34 mouse cellular contexts compared by ENCODE assay signal in genomic region chr2:105037956-105038569, GRCm38 (mm10). TPM values are rescaled to one million over a fixed set of nuclear protein-coding genes. Genes with fewer than 3 reads are reported as not detected.
DNase-seq lines count a peak whose midpoint lies in the region; ATAC-seq and TF ChIP-seq lines count a peak whose summit lies in the region.
"Had no signal": no experiment of that assay in that cellular context is flagged by ENCODE, and none has a peak within 500 bp of the region (broad histone marks: within the 10 kb centered on the region; RNA-seq: fewer than 3 reads in every experiment).

No protein-coding gene starts in this region.

- WGBS in intestine, embryonic 15.5 days, result 73% methylated on average over 7 of the region's 7 CpGs

- H3K27me3 ChIP-seq in intestine, embryonic 15.5 days (replicated peaks), result no peaks in the 10 kb centered on the region
- H3K27me3 ChIP-seq: embryonic facial prominence, embryonic 15.5 days; hindbrain, embryonic 15.5 days had no signal

- H3K4me3 ChIP-seq in gastrocnemius, adult 2 months, result no peak overlapping the region
- no peak overlapping the region for H3K4me3 ChIP-seq in intestine, embryonic 15.5 days (replicated peaks)
- H3K4me3 ChIP-seq: embryonic facial prominence, embryonic 15.5 days; hindbrain, embryonic 15.5 days had no signal

- no peak for TF ChIP-seq CTCF in gastrocnemius, adult 2 months (IDR thresholded peaks at IDR 0.05)

- H3K4me1 ChIP-seq in intestine, embryonic 15.5 days (replicated peaks), result no peaks in the 10 kb centered on the region
- H3K4me1 ChIP-seq: embryonic facial prominence, embryonic 15.5 days; hindbrain, embryonic 15.5 days had no signal

- ATAC-seq in granulocyte monocyte progenitor cell, adult 5-6 weeks (replicated peaks; ENCODE audit: poor library complexity, severe bottlenecking), result no peak
- no peak for ATAC-seq in intestine, embryonic 15.5 days
- ATAC-seq: forebrain, embryonic 14.5 days; lung, postnatal 0 days had no signal

- DNase-seq in ES-CJ7 (ENCODE audit: low read depth, low spot score), result peak; percentile 40
- peak; percentile 11 for DNase-seq in T-cell, adult 2 months (ENCODE audit: low spot score)
- DNase-seq in thymus, postnatal 0 days (ENCODE audit: low spot score), result peak; percentile 61
- DNase-seq in gastrocnemius, adult 2 months, result no peak
- DNase-seq in lung, postnatal 36 days, result no peak
- DNase-seq: adrenal gland, postnatal 25 days; cerebellum, adult 9-10 months; gastrocnemius, postnatal 25 days; kidney, adult 9 months; kidney, postnatal 25 days; layer of hippocampus, postnatal 36 days; right cerebral cortex, postnatal 14 days; spleen, adult 18-20 months had no signal

- no peak overlapping the region for H3K27ac ChIP-seq in gastrocnemius, adult 2 months
- no peak overlapping the region for H3K27ac ChIP-seq in intestine, embryonic 15.5 days
- H3K27ac ChIP-seq: embryonic facial prominence, embryonic 15.5 days; hindbrain, embryonic 15.5 days had no signal

- intact Hi-C loops in gastrocnemius, adult 2 months (cut with DNase I), result no loop called here

- H3K36me3 ChIP-seq in intestine, embryonic 15.5 days, result no peaks in the 10 kb centered on the region
- H3K36me3 ChIP-seq: embryonic facial prominence, embryonic 15.5 days; hindbrain, embryonic 15.5 days had no signal

- H3K9ac ChIP-seq in intestine, embryonic 15.5 days, result no peak overlapping the region
- H3K9ac ChIP-seq: embryonic facial prominence, embryonic 15.5 days; hindbrain, embryonic 15.5 days had no signal

- no peaks in the 10 kb centered on the region for H3K9me3 ChIP-seq in intestine, embryonic 15.5 days
- H3K9me3 ChIP-seq: embryonic facial prominence, embryonic 15.5 days; hindbrain, embryonic 15.5 days had no signal

- H3K4me2 ChIP-seq in intestine, embryonic 15.5 days (replicated peaks), result no peak overlapping the region
- H3K4me2 ChIP-seq: embryonic facial prominence, embryonic 15.5 days; hindbrain, embryonic 15.5 days; midbrain, embryonic 11.5 days had no signal

RNA-seq across cellular contexts. Expression of gene Eif3m, which starts 21.2 kb away (rescaled TPM):
- 403 and 418 TPM in 2 replicates for polyA plus RNA-seq in thymus, postnatal 0 days (2015; fragmentation: Nextera tagmentation; extraction: Ambion mirVana)
- total RNA-seq in gastrocnemius, adult 2 months (2021), result 10 to 100 TPM; 90.6 to 91.6 TPM
- 256 and 295 TPM in 2 replicates for total RNA-seq in granulocyte monocyte progenitor cell, adult 5-6 weeks (2014; fragmentation: Nextera tagmentation)
- total RNA-seq in granulocyte monocyte progenitor cell, adult 5-6 weeks (2017), result 256 and 317 TPM in 2 replicates
- polyA plus RNA-seq in intestine, embryonic 15.5 days (2015; fragmentation: Nextera tagmentation; extraction: Ambion mirVana), result 253 and 266 TPM in 2 replicates

RNA-seq across cellular contexts. Expression of gene Gm11060, which starts 53.8 kb away (rescaled TPM):
- polyA plus RNA-seq in thymus, postnatal 0 days (2015; fragmentation: Nextera tagmentation; extraction: Ambion mirVana), result not detected in 2 replicates
- total RNA-seq in gastrocnemius, adult 2 months (2021), result not detected
- total RNA-seq in granulocyte monocyte progenitor cell, adult 5-6 weeks (2014; fragmentation: Nextera tagmentation), result not detected in 2 replicates
- not detected in 2 replicates for total RNA-seq in granulocyte monocyte progenitor cell, adult 5-6 weeks (2017)
- not detected in 2 replicates for polyA plus RNA-seq in intestine, embryonic 15.5 days (2015; fragmentation: Nextera tagmentation; extraction: Ambion mirVana)
- total RNA-seq: adrenal gland, postnatal 25 days; common myeloid progenitor, adult 5-6 weeks; gastrocnemius, postnatal 25 days; heart, adult 8-10 months; hematopoietic stem cell, adult 5-6 weeks; layer of hippocampus, adult 8-10 months; layer of hippocampus, postnatal 36 days; left cerebral cortex, postnatal 10 days; liver, adult 2 months; MEL had no signal
- polyA plus RNA-seq: brain, embryonic 14.5 days; embryonic facial prominence, embryonic 15.5 days; forebrain, embryonic 14.5 days; frontal cortex, adult 2 months; heart, embryonic 16.5 days; hindbrain, embryonic 15.5 days; intestine, embryonic 14.5 days; limb, embryonic 11.5 days; liver, adult 2 months; liver, embryonic 16.5 days; lung, postnatal 0 days; midbrain, embryonic 11.5 days; neural tube, embryonic 11.5 days had no signal

Comparison
In these comparisons a context has a peak if more than half of its experiments do, and no peak if none do; other contexts are left out.
1. DNase-seq: peak in ES-CJ7 (single experiment), T-cell, adult 2 months (single experiment) and thymus, postnatal 0 days (single experiment); none in gastrocnemius, adult 2 months (single experiment) and lung, postnatal 36 days (single experiment).